In genomic region chr2:27799018-27799417, GRCm38 (mm10) we compare ENCODE assay signal across 11 mouse cellular contexts.
DNase-seq lines count a peak whose midpoint lies in the region; ATAC-seq and TF ChIP-seq lines count a peak whose summit lies in the region.
"Had no signal": no experiment of that assay in that cellular context is flagged by ENCODE, and none has a peak within 500 bp of the region (broad histone marks: within the 10 kb centered on the region; RNA-seq: fewer than 3 reads in every experiment).

No protein-coding gene starts in this region.

- intact Hi-C loops in heart, postnatal 25 days (cut with DNase I): no loop called here

- no peak for TF ChIP-seq POLR2A in cerebellum, adult 2 months (IDR thresholded peaks at IDR 0.05; ENCODE audit: borderline replicate concordance, insufficient read depth, low read length)

- WGBS in limb, embryonic 12.5 days: 73% methylated on average over 4 of the region's 4 CpGs
- 82% methylated on average over 4 of the region's 4 CpGs for WGBS in limb, embryonic 10.5 days
- 55% methylated on average over 4 of the region's 4 CpGs for WGBS in cerebellum, adult 2 months

- no peak for TF ChIP-seq CTCF in cerebellum, adult 2 months (IDR thresholded peaks at IDR 0.05; ENCODE audit: borderline replicate concordance, insufficient read depth, low read depth, low read length)

- H3K27ac ChIP-seq in limb, embryonic 12.5 days: 0 out of 2 replicates have a peak overlapping the region, but pooled peaks have one; percentile 2
- no peak overlapping the region for H3K27ac ChIP-seq in limb, embryonic 10.5 days
- H3K27ac ChIP-seq in cerebellum, adult 2 months (ENCODE audit: insufficient read depth, low read length): no peak overlapping the region
- H3K27ac ChIP-seq: hindbrain, embryonic 15.5 days; midbrain, embryonic 13.5 days had no signal

- no peaks in the 10 kb centered on the region for H3K9me3 ChIP-seq in limb, embryonic 12.5 days
- H3K9me3 ChIP-seq in limb, embryonic 10.5 days (replicated peaks): no peaks in the 10 kb centered on the region
- H3K9me3 ChIP-seq: hindbrain, embryonic 15.5 days; midbrain, embryonic 13.5 days had no signal

- no peak overlapping the region for H3K4me2 ChIP-seq in limb, embryonic 12.5 days
- H3K4me2 ChIP-seq: hindbrain, embryonic 15.5 days; midbrain, embryonic 13.5 days had no signal

- H3K36me3 ChIP-seq in limb, embryonic 12.5 days: no peaks in the 10 kb centered on the region
- no peaks in the 10 kb centered on the region for H3K36me3 ChIP-seq in limb, embryonic 10.5 days
- H3K36me3 ChIP-seq: hindbrain, embryonic 15.5 days; midbrain, embryonic 13.5 days had no signal

- H3K27me3 ChIP-seq in limb, embryonic 12.5 days: no peaks in the 10 kb centered on the region
- no peaks in the 10 kb centered on the region for H3K27me3 ChIP-seq in limb, embryonic 10.5 days (ENCODE audit: low read depth, poor library complexity, severe bottlenecking)
- H3K27me3 ChIP-seq in cerebellum, adult 2 months (ENCODE audit: control insufficient read depth, insufficient read depth, low read length): 0 out of 2 replicates have a peak, but pooled peaks cover 2% of the 10 kb centered on the region
- H3K27me3 ChIP-seq: hindbrain, embryonic 15.5 days; midbrain, embryonic 13.5 days had no signal

- no peak for DNase-seq in limb, embryonic 10.5 days (ENCODE audit: low spot score)
- DNase-seq in gastrocnemius, postnatal 25 days: peak; percentile 58
- DNase-seq in heart, postnatal 25 days (ENCODE audit: low spot score): peak; percentile 63
- peak; percentile 39 to 73 for DNase-seq in lung, postnatal 4 days
- no peak for DNase-seq in layer of hippocampus, adult 18-20 months (ENCODE audit: low spot score in 2 of 2)
- DNase-seq in cerebellum, adult 2 months: no peak
- DNase-seq in spleen, postnatal 4 days (ENCODE audit: low spot score in 2 of 2): no peak
- DNase-seq: cerebellum, adult 18-20 months had no signal

- no peak for ATAC-seq in limb, embryonic 12.5 days (ENCODE audit: insufficient number of reproducible peaks, insufficient read depth, low FRiP score, low TSS enrichment, low read depth)
- ATAC-seq: midbrain, embryonic 13.5 days had no signal

- no peak overlapping the region for H3K4me3 ChIP-seq in limb, embryonic 12.5 days (replicated peaks)
- no peak overlapping the region for H3K4me3 ChIP-seq in limb, embryonic 10.5 days
- H3K4me3 ChIP-seq in cerebellum, adult 2 months (replicated peaks; ENCODE audit: insufficient read depth, low read depth, low read length): no peak overlapping the region
- H3K4me3 ChIP-seq: hindbrain, embryonic 15.5 days; midbrain, embryonic 13.5 days had no signal

- H3K9ac ChIP-seq in limb, embryonic 12.5 days (replicated peaks): no peak overlapping the region
- H3K9ac ChIP-seq: hindbrain, embryonic 15.5 days; midbrain, embryonic 13.5 days had no signal

- H3K4me1 ChIP-seq in limb, embryonic 12.5 days (replicated peaks): peaks cover 11% of the 10 kb centered on the region
- peaks cover 10% of the 10 kb centered on the region for H3K4me1 ChIP-seq in limb, embryonic 10.5 days
- H3K4me1 ChIP-seq in cerebellum, adult 2 months (ENCODE audit: control insufficient read depth, insufficient read depth, low read length): no peaks in the 10 kb centered on the region

Comparison
In these comparisons a context has a peak if more than half of its experiments do, and no peak if none do; other contexts are left out.
1. DNase-seq: peak in gastrocnemius, postnatal 25 days (single experiment), heart, postnatal 25 days (single experiment) and lung, postnatal 4 days (2 of 2); none in limb, embryonic 10.5 days (single experiment), layer of hippocampus, adult 18-20 months (0 of 2), cerebellum, adult 2 months (0 of 2) and spleen, postnatal 4 days (0 of 2).